Mouse (Mus musculus) lung, postnatal 0 days (tissue): ENCODE measurements at regions not wholly inside any gene's neighbourhood (a gene's known extent, or its start where the extent isn't known, plus 50 kb on each side); places are given as distances from the start of the nearest gene placed in this dataset.

Experiments used
- CTCF ChIP-seq: IDR thresholded peaks from 2 replicates; pipeline ENCODE4 v1.5.1; 2016; ENCODE audit warnings: antibody characterized with exemption, mild to moderate bottlenecking
- EP300 ChIP-seq: IDR thresholded peaks from 2 replicates; pipeline ENCODE4 v1.6.1; 2016; ENCODE audit warnings: antibody characterized with exemption, mild to moderate bottlenecking, control low read depth

- TF ChIP-seq CTCF: no peak
- TF ChIP-seq EP300: no peak
Measured at GRCm38 (mm10) chr9:113112753-113113152, 595.3 kb downstream of the Pdcd6ip start.
